Mouse (Mus musculus) G1E (cell line): ENCODE measurements around the gene Fry. TPM values are rescaled to one million over a fixed set of nuclear protein-coding genes. Genes with fewer than 3 reads are reported as not detected.

Experiments
- ATAC-seq: 2 replicates; pipeline ENCODE4 v1.8.0; 2016; ENCODE audit warnings: mild to moderate bottlenecking; ENCODE audit not compliant: insufficient number of reproducible peaks, poor library complexity, low FRiP score, severe bottlenecking; ENCODE audit errors: extremely low read depth
- DNase-seq: peaks from one replicate; pipeline ENCODE4 v3.0.0; 2012; ENCODE audit warnings: low spot score
- H3K27me3 ChIP-seq: 2 replicates; pipeline ENCODE4 v1.6.1; 2012; ENCODE audit warnings: mild to moderate bottlenecking, low read length, inconsistent platforms; ENCODE audit not compliant: insufficient read depth
- H3K36me3 ChIP-seq: replicated peaks from 2 replicates; pipeline ENCODE3; 2012; ENCODE audit warnings: mild to moderate bottlenecking, inconsistent platforms
- H3K4me1 ChIP-seq: 2 replicates; pipeline ENCODE4 v1.6.1; 2012; ENCODE audit warnings: low read depth, low read length, inconsistent platforms, mixed read lengths; ENCODE audit not compliant: insufficient read depth
- H3K4me3 ChIP-seq: 2 replicates; pipeline ENCODE4 v1.5.1; 2012; ENCODE audit warnings: low read depth, mild to moderate bottlenecking, inconsistent platforms, low read length, moderate library complexity, mixed read lengths
- H3K9me3 ChIP-seq: replicated peaks from 2 replicates; pipeline ENCODE4 v1.6.1; 2012; ENCODE audit warnings: inconsistent platforms
- CTCF ChIP-seq: IDR thresholded peaks from 2 replicates; pipeline ENCODE4 v1.5.1; 2012; ENCODE audit warnings: low read depth, low read length, inconsistent platforms, mixed read lengths
- GATA1 ChIP-seq: IDR thresholded peaks from 2 replicates; pipeline ENCODE4 v1.6.1; 2012; ENCODE audit warnings: borderline replicate concordance, low read length, inconsistent platforms, mixed read lengths
- GATA2 ChIP-seq: IDR thresholded peaks from 2 replicates; pipeline ENCODE4 v1.6.1; 2012; ENCODE audit warnings: low read depth, low read length, inconsistent platforms, borderline replicate concordance
- POLR2AphosphoS5 ChIP-seq: IDR thresholded peaks from 2 replicates; pipeline ENCODE4 v1.6.1; 2012; ENCODE audit warnings: low read depth, low read length, inconsistent platforms; ENCODE audit not compliant: insufficient replicate concordance
- TAL1 ChIP-seq: conservative IDR thresholded peaks from 2 replicates; pipeline ENCODE4 v1.6.1; 2012; ENCODE audit warnings: low read depth, low read length, inconsistent platforms, mixed read lengths
- polyA plus RNA-seq: library from polyadenylated mRNA; stranded (reverse); fragments of >175 nt; gene quantifications from 2 replicates; pipeline ENCODE4 v1.2.3, GENCODE M21; 2012
- total RNA-seq, 2 experiments: library from RNA; stranded (forward) in 1 of 2; stranded (reverse) in 1 of 2; fragments of 200-1000 nt in 1 of 2; fragments of >200 nt in 1 of 2; fragmentation: Nextera tagmentation in 1 of 2; gene quantifications; 2 replicates each; pipeline ENCODE4 v1.2.3; 2014 to 2017

The Fry gene
- total and polyA plus RNA-seq, 3 experiments, result 2.6 to 5.5 (median 2.7) TPM

- TF ChIP-seq CTCF (no peak), TAL1 (no peak), GATA1 (no peak), GATA2 (no peak), POLR2AphosphoS5 (no peak)
- Histone ChIP-seq H3K4me3 (no peak overlapping the region), H3K4me1 (no peaks in the 10 kb centered on the region), H3K9me3 (peaks cover 52% of the 10 kb centered on the region), H3K27me3 (no peaks in the 10 kb centered on the region), H3K36me3 (no peaks in the 10 kb centered on the region)
- no peak for ATAC-seq
- DNase-seq, result no peak
These were observed 251.8 kb downstream of the Fry start for GRCm38 (mm10) chr5:150370291-150370690.

DNA sequence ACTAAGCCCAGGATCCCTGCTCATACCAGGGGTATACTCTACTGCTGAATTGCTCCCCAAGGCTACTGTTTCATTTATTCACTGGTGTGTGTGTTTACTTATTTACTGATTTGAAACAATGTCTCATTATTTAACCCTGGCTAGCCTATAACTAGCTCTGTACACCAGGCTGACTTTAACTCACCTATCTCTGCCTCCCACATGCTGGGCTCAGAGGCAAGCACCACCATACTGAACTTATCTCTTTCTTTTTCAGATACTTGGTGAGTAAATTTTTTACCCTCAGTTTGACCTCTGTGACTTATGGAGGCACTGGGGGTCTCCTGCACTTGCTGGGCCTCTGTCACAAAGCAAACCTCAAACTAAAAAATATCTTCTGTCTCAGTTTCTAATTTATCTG, 252.4 kb downstream of the Fry start:
- H3K9me3 ChIP-seq, result peaks cover 47% of the 10 kb centered on the region
- no peaks in the 10 kb centered on the region for H3K36me3 ChIP-seq
- no peak for DNase-seq
- ATAC-seq, result no peak
- TF ChIP-seq GATA2 (no peak), TAL1 (no peak), POLR2AphosphoS5 (no peak), CTCF (no peak), GATA1 (no peak)
- H3K4me1 ChIP-seq, result no peaks in the 10 kb centered on the region
- no peak overlapping the region for H3K4me3 ChIP-seq
- H3K27me3 ChIP-seq, result no peaks in the 10 kb centered on the region

- no peak for ATAC-seq
- H3K4me3 ChIP-seq, result no peak overlapping the region
- no peaks in the 10 kb centered on the region for H3K4me1 ChIP-seq
- H3K9me3 ChIP-seq, result peaks cover 36% of the 10 kb centered on the region
- DNase-seq, result no peak
- TF ChIP-seq TAL1 (no peak), CTCF (no peak), POLR2AphosphoS5 (no peak), GATA1 (no peak), GATA2 (no peak)
- H3K27me3 ChIP-seq, result no peaks in the 10 kb centered on the region
- no peaks in the 10 kb centered on the region for H3K36me3 ChIP-seq
These were observed 254.5 kb downstream of the Fry start for GRCm38 (mm10) chr5:150372956-150373355.

- Histone ChIP-seq H3K27me3 (no peaks in the 10 kb centered on the region), H3K36me3 (no peaks in the 10 kb centered on the region), H3K9me3 (peaks cover 28% of the 10 kb centered on the region), H3K4me3 (no peak overlapping the region), H3K4me1 (no peaks in the 10 kb centered on the region)
- no peak for DNase-seq
- no peak for TF ChIP-seq CTCF
- TF ChIP-seq GATA2, result no peak
- no peak for TF ChIP-seq GATA1
- TF ChIP-seq TAL1, result no peak
- ATAC-seq, result no peak
These were observed 256.5 kb downstream of the Fry start for GRCm38 (mm10) chr5:150374778-150375559.

- ATAC-seq (no peak), DNase-seq (no peak)
- no peak for TF ChIP-seq GATA2
- TF ChIP-seq TAL1, result no peak
- TF ChIP-seq GATA1, result no peak
- peaks cover 20% of the 10 kb centered on the region for H3K9me3 ChIP-seq
- no peaks in the 10 kb centered on the region for H3K36me3 ChIP-seq
- no peaks in the 10 kb centered on the region for H3K4me1 ChIP-seq
- H3K4me3 ChIP-seq, result no peak overlapping the region
- no peaks in the 10 kb centered on the region for H3K27me3 ChIP-seq
These were observed 260.1 kb downstream of the Fry start for GRCm38 (mm10) chr5:150378586-150378985.

DNA sequence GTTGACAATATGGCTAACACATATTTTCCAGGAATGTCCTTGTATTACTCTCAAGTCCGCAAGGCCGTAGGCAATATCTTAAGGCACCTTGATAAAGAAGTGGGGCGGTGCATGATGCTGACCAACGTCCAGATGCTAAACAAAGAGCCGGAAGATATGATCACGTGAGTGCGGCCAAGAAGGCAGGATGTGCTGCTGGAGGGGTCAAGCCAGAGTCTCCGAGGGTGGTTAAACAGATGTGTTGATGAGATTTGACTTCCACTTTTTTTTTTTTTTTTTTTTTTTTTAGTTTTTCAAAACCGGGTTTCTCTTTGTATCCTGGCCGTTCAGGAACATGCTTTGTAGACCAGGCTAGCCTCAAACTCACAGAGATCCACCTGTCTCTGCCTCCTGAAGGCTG, 262.3 kb downstream of the Fry start:
- no peaks in the 10 kb centered on the region for H3K4me1 ChIP-seq
- TF ChIP-seq TAL1, result no peak
- no peak for TF ChIP-seq GATA1
- no peak for TF ChIP-seq CTCF
- TF ChIP-seq POLR2AphosphoS5, result no peak
- TF ChIP-seq GATA2, result no peak
- H3K27me3 ChIP-seq, result no peaks in the 10 kb centered on the region
- DNase-seq, result no peak
- no peaks in the 10 kb centered on the region for H3K36me3 ChIP-seq
- no peak for ATAC-seq
- peaks cover 28% of the 10 kb centered on the region for H3K9me3 ChIP-seq
- H3K4me3 ChIP-seq, result no peak overlapping the region

- no peak overlapping the region for H3K4me3 ChIP-seq
- TF ChIP-seq GATA1, result no peak
- no peak for TF ChIP-seq TAL1
- no peak for TF ChIP-seq CTCF
- TF ChIP-seq POLR2AphosphoS5, result no peak
- no peak for TF ChIP-seq GATA2
- no peaks in the 10 kb centered on the region for H3K36me3 ChIP-seq
- ATAC-seq, result no peak
- no peaks in the 10 kb centered on the region for H3K4me1 ChIP-seq
- peaks cover 32% of the 10 kb centered on the region for H3K9me3 ChIP-seq
- no peaks in the 10 kb centered on the region for H3K27me3 ChIP-seq
- DNase-seq, result no peak
These were observed 264.0 kb downstream of the Fry start for GRCm38 (mm10) chr5:150382411-150382810.
